8 mouse cellular contexts compared by ENCODE assay signal in the genomic region with DNA sequence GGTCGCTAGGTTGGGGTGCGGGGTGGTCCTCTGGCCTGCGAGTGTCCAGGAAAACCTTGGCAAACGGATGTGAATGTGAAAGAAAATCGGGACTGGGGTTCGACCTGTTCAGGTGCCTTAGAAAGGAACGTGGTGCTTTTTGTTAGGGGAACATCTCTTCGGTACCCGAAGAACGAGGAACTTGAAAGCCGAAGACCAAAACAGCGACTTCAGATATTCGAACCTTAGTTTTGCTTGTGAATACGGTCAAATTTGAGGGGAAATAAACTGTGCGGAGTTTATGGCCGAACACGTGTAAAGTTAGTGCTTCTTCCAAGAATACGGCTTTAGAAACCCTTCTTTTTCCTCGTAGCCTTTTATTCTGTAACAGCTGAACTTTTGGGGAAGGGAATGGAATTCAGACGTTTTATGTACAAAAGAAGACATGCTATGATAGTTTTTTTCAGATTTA. TPM values are rescaled to one million over a fixed set of nuclear protein-coding genes. Genes with fewer than 3 reads are reported as not detected.
DNase-seq lines count a peak whose midpoint lies in the region; ATAC-seq and TF ChIP-seq lines count a peak whose summit lies in the region.

No protein-coding gene starts in this region.

- WGBS in hindbrain, embryonic 13.5 days = 0% methylated on average over 20 of the region's 20 CpGs
- WGBS in midbrain, embryonic 12.5 days = 0% methylated on average over 20 of the region's 20 CpGs

- peak overlapping the region; percentile 90 for H3K4me3 ChIP-seq in layer of hippocampus, adult 2 months
- peak overlapping the region; percentile 90 for H3K4me3 ChIP-seq in hindbrain, embryonic 13.5 days
- peak overlapping the region; percentile 95 for H3K4me3 ChIP-seq in midbrain, embryonic 12.5 days

- no peaks in the 10 kb centered on the region for H3K9me3 ChIP-seq in hindbrain, embryonic 13.5 days
- no peaks in the 10 kb centered on the region for H3K9me3 ChIP-seq in midbrain, embryonic 12.5 days

- H3K4me1 ChIP-seq in hindbrain, embryonic 13.5 days (replicated peaks) = peaks cover 25% of the 10 kb centered on the region
- H3K4me1 ChIP-seq in midbrain, embryonic 12.5 days = peaks cover 26% of the 10 kb centered on the region

- no peak for ATAC-seq in hindbrain, embryonic 13.5 days (ENCODE audit: low FRiP score)
- no peak for ATAC-seq in midbrain, embryonic 12.5 days (ENCODE audit: low FRiP score, low read depth)

- peak overlapping the region; percentile 89 for H3K4me2 ChIP-seq in hindbrain, embryonic 13.5 days
- peak overlapping the region; percentile 77 for H3K4me2 ChIP-seq in midbrain, embryonic 12.5 days (replicated peaks)

- H3K27ac ChIP-seq in layer of hippocampus, adult 2 months = peak overlapping the region; percentile 98
- peak overlapping the region; percentile 99 for H3K27ac ChIP-seq in hindbrain, embryonic 13.5 days
- peak overlapping the region; percentile 99 for H3K27ac ChIP-seq in midbrain, embryonic 12.5 days (replicated peaks)

- H3K9ac ChIP-seq in hindbrain, embryonic 13.5 days = peak overlapping the region; percentile 96
- H3K9ac ChIP-seq in midbrain, embryonic 12.5 days (replicated peaks) = peak overlapping the region; percentile 97

- no peak for TF ChIP-seq CTCF in layer of hippocampus, adult 2 months (conservative IDR thresholded peaks at IDR 0.05)

- no peaks in the 10 kb centered on the region for H3K27me3 ChIP-seq in hindbrain, embryonic 13.5 days
- H3K27me3 ChIP-seq in midbrain, embryonic 12.5 days = no peaks in the 10 kb centered on the region

- no peaks in the 10 kb centered on the region for H3K36me3 ChIP-seq in hindbrain, embryonic 13.5 days
- no peaks in the 10 kb centered on the region for H3K36me3 ChIP-seq in midbrain, embryonic 12.5 days

- DNase-seq in layer of hippocampus, adult 2 months (ENCODE audit: low spot score in 2 of 2) = no peak
- DNase-seq in layer of hippocampus, adult 9-10 months (ENCODE audit: low spot score) = no peak
- DNase-seq in adipocyte (ENCODE audit: low spot score) = peak; percentile 42
- no peak for DNase-seq in right cerebral cortex, postnatal 14 days
- DNase-seq in layer of hippocampus, adult 11-12 months (ENCODE audit: low spot score) = no peak
- no peak for DNase-seq in urinary bladder, postnatal 4 days (ENCODE audit: low spot score in 2 of 2)

RNA-seq across cellular contexts. Expression of a gene that starts 1.0 kb away (rescaled TPM):
- total RNA-seq in layer of hippocampus, adult 2 months (2021) = 100 to 1,000 TPM; 186 to 195 TPM
- polyA plus RNA-seq in hindbrain, embryonic 13.5 days (2015; fragmentation: Nextera tagmentation; extraction: Ambion mirVana) = 52.5 and 56.1 TPM in 2 replicates
- polyA plus RNA-seq in midbrain, embryonic 12.5 days (2016; fragmentation: Nextera tagmentation; extraction: Ambion mirVana) = 73.3 and 75.6 TPM in 2 replicates
